Mouse (Mus musculus) adrenal gland, postnatal 36 days (tissue): Measurements from ENCODE around the gene Rps13. TPM values are rescaled to one million over a fixed set of nuclear protein-coding genes. Genes with fewer than 3 reads are reported as not detected.

Experiments
- DNase-seq, 2 experiments: peaks; one replicate each; pipeline ENCODE4 v3.0.0; 2021; ENCODE audit warnings: mixed read lengths in 1 of 2
- total RNA-seq, 2 experiments: library from RNA; stranded (reverse); gene quantifications; 2 replicates each; pipeline ENCODE4 v1.2.3; 2021

Gene Rps13
- total RNA-seq, 2 experiments from 2014 or later: 438 to 440 TPM

DNA sequence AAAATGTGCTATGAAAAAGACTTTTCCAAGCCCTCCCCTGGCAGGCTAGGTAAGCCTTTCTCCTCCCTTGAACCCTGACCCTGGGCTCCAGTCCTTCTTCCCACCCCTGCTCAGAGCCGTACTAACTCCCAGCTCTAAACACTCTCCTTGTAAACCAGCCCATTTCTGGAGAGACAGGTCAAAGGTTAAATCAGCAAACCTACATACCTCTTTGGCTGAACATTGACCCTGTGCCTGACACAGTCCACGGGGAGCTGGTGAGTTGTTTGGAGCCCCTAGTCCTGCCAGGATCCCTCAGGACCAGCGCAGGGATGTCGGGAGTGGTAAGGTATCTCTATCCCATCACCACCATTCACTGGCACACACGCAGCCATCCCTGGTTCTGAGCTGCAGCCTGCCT is 41.6 kb downstream of the Rps13 start:
- DNase-seq: no peak

DNA sequence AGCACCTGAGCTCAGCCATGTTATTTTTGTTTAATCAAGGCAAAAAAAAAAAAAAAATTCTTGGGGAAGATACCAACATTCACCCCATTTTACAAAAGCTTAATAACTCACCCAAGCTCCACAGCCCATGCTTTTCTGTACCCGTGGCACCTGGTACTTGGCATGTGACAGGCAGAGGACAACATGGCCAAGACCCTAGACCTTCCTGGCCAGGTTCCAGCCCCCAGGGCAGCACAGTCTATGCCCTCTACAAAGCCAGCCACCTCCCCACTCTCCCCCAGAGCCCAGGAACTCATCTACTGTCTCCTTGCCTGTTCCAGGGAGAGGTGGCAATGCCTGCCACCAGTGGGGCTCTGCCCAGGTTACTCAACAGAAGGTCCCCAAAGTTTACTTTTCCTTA is 43.4 kb downstream of the Rps13 start:
- DNase-seq: no peak

DNA sequence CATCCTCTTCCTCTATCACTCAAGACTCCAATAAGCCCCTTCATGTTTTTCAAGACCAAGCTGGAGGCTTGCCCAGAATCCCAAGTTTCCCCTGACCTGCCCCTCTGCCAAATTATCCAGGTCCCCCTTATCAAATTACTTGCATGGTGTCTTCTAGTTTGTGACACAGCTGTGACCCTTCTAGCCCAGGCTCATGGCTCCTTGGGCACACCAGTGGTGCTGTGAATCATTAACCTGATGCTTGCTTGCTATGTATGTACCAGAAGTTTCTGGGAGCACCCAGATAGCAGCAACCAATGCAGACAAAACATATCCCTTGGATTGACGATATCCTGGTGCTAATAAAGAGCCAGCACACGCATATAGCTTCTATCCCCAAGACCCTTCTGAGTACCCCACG is 45.0 kb downstream of the Rps13 start:
- DNase-seq: no peak

DNA sequence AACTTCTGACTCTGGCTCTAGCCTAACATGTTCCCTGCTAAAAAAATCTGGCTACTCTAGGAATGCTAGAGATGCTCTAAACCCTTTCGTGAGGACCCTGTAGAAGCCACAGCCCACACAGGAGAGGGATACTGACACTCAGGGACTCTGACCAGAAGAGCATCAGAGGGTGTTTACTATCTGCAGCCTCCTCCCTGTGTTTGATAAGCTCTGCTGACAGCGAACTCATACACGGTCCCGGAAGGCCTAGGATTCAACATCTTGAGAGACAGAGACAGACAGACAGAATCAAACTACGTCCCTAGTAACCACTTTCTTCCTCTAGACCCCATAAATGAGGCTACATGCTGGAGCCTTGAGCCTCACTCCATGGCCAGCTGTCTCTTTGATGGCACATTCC is 46.0 kb downstream of the Rps13 start:
- DNase-seq: no peak

DNA sequence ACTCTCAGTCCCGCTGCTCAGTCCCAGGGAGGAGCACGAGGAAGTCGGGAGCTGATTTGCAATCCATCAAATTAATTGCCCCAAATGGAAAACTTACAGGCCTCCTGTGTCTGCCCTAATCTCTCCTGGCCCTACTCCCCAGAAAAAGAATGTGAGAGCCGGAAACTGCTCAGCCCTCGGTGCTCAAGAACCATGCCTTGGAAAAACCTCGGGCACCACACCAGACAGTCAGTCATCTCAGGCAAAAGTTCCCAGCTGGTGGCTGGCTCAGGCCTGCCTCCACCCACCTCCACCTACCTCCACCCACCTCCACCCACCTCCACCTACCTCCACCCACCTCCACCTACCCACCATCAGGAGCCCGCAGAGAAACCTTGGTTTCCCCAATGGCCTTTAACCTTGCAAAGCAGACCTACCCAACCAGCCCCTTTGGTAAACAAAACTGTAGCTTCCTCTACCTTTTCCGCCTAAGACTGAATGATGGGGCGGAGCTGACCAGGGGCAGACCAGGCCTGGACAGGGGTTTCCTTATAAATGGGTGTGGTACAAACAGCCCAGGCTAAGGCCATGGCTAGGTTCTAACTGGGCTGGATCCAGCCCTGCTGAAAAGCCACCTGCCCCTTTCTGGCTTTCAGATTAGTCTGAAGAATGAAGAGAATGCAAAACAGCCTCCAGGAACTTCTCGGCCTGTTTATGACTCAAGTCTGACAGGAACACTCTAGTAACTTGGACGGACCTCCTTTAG is 47.2 kb downstream of the Rps13 start:
- DNase-seq: no peak

DNA sequence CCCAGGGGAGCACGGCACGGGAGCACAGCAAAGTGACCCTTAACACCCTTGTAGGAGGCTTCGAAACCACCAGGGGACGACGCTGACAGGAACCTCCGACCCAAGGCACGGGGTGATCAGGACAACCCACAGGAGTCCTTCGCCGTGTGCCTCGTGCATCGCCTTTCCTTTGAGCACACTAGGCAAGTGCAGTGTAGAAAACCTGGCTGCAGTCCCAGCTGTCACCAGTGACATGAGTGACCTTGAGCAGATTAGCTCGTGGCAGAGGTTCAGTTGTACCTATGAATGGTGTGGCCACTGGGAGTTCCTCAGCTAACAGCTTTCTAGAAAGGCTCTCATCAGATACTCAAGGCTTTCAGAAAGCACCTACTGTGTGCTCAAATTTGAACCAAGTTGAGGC is 47.8 kb downstream of the Rps13 start:
- peak; percentile 84 to 88 for DNase-seq

DNA sequence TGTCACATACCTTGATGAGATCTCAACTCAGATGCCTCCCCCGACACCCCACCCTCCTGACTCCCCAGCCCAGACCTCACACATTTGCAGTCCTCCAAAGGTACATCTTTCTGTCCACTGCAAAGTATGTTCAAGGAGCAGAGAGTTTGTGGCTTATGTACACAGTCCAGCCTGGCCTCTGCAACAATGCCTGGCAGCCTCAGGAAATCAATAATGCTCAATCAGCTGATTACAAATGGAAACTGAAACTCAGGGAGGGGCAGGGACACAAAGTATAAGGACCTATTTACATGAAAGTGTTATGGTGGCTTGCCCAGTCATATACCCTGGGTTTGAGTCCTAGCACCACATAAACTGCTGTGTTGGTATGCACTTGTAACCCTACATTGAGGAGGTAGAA is 48.8 kb downstream of the Rps13 start:
- no peak for DNase-seq

DNA sequence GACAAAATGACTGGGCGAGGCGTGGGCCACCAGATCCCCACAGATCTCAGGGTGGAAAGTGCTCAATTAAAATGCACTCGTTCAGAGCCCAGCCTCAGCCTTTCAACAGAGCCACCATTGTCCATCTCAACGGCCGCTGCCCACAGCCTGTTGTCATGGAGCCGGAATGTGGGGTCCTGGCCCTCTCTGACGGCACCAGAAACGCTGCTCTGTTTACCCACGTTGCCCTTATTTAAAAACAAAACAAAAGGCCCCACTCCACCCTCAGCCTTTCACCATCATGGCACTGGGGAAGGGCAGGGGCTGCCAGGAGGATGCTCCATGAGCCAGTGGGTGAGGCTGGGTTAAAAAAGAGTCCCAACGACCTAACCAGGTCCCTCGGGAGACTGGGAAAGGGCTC is 51.2 kb downstream of the Rps13 start:
- DNase-seq: no peak

Other genes with a start within 250 kb of the Rps13 start
- gene Gm4353, start 249.6 kb downstream of the Rps13 start, total RNA-seq: 1 to 10 TPM; 4.2 to 5.4 TPM
- 10 to 100 TPM; 13.8 to 14.6 TPM for gene Plekha7, start 25.8 kb downstream of the Rps13 start, total RNA-seq
- 10 to 100 TPM; 36.5 to 36.7 TPM for gene Pik3c2a, start 109.3 kb upstream of the Rps13 start, total RNA-seq
- 10 to 100 TPM; 19.6 to 23.5 TPM for gene Nucb2, start 170.2 kb upstream of the Rps13 start, total RNA-seq